Mouse (Mus musculus) urinary bladder, postnatal 10 days (tissue): Measurements from ENCODE around the gene Gpalpp1.

Source experiments
- DNase-seq: peaks from one replicate; pipeline ENCODE4 v3.0.0; 2022; ENCODE audit warnings: low spot score

Gene Gpalpp1

DNA sequence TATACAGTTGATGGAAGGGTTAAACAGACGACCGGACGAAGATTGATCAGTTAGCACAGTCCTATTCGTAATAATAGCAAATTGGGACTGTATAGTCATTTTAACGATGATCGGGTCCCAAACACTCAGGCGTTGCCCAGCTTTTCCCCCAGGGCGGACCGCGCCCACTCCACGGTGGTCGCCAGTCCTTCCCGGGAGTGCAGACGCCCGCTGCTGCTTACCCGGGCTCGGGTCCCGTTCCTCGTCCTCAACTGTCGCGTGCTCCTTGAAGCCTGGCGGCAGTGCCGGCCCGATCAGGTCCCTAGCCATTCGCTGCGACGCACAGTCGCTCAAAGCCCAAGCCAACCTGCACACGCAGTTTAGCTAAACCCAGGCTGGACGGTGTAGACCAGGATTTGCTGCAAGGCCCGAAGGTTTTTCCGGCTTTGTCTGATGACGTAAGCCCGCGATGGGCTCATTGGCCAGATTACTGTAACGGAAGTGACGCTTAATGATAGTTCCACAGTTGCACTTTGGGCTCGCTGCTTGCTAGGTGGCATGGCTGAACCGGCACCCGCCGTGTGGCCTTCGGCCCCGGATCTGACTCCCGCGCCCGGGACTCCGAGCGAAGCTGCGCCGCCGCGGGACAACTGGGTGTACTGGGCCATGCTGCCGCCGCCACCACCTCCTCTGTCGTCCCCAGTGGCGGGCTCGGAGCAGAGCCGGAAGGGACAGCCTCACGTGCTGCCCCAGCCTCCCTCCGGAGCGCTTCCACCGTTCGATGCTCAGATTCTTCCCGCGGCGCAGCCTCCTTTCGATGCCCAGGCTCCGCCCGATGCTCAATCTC lies at the start of gene Gpalpp1, which contains the start of gene Nufip1:
TSS of gene Gpalpp1 (minus strand) at position 365 of the 826 bp plus-strand sequence.
TSS of gene Nufip1 (plus strand) at position 496 of the 826 bp plus-strand sequence.
- DNase-seq: peak; percentile 46

GRCm38 (mm10) chr14:76158192-76158785 lies 47.7 kb upstream of the Gpalpp1 start:
- no peak for DNase-seq

- DNase-seq: no peak
Measured at GRCm38 (mm10) chr14:76153828-76154227, 43.3 kb upstream of the Gpalpp1 start.

DNA sequence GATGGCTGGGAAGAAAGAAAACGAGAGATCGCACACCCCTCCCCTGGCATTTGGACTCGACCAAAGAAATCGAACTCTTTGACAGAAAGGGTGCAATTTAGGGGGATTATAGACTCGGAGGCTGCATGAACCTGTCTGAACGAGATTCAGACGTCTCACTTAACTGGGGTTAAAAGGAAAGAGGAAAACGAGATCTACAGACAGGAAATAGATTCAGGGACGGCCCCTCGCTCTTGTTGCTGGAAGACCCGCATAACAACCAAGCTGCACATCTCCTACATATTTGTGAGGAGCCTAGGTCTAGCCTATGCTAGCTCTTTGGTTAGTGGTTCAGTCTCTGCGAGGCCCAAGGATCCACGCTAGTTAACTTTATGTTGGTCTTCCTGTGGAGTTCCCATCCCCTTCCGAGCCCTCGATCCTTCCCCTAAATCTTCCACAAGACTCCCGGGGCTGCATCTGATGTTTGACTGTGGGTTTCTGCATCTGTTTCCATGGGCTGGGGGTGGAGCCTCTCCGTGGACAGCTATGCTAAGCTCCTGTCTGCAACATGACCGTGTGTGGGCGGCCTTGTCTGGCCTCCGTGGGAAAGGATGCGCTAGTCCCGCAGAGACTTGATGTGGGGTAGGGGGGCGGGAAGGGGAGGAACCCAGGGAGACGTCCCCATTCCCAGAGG lies 42.6 kb upstream of the Gpalpp1 start:
- no peak for DNase-seq

- peak; percentile 79 for DNase-seq
Measured at GRCm38 (mm10) chr14:76152162-76153002, 41.8 kb upstream of the Gpalpp1 start.

- no peak for DNase-seq
Measured at GRCm38 (mm10) chr14:76151820-76152161, 41.2 kb upstream of the Gpalpp1 start.

GRCm38 (mm10) chr14:76151011-76151410 lies 40.5 kb upstream of the Gpalpp1 start:
- no peak for DNase-seq

GRCm38 (mm10) chr14:76150499-76150898 lies 39.9 kb upstream of the Gpalpp1 start:
- DNase-seq: no peak

DNA sequence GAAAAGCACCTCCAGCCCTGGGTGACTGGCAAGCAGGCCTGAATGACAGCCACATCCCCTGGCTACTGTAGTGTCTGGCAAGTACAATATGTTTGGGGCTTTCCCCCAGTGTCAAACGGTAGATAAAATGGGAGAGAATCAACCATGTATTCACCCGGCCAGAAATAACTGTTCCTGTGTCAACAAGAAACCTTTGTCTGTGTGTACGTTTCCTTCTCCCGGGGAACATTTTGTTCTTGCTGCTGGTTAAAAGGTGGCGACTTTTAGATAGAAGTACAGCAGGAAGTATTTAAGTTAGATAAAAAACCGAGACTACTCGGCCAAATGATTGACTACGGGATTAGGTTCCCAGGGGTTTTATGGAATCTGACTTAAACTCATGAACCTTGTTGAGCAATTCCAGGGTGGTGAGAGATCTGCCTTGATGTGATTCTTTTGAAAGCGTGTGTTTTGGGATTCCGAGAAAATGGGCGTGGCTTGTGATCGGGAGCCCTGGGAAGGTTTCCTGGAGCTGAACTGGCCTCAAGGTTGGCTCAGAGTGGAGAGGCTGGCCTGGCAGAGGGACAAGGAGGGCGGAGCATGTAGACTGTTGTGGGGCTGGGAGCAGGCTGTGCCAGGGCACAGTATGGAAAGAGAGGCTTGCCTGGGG lies 39.1 kb upstream of the Gpalpp1 start:
- DNase-seq: peak; percentile 30

DNA sequence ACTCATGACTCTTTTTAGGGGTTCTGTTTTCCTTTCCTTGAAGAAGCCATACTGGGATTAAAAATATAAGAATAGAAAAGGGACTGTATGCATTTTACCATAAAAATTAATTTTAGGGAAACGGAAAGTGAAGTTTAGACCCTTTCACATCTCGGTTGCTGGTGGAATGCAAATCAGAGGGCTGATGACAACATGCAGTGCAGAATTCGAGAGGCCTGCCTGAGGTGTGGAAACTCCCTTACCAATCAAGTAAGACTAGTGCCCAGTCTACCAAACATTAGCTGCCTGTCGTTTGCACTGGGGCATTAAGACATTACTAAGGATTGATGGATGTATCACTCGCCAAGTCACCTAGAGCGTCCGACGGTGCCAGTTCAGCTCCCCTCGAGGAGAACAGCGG lies 37.7 kb upstream of the Gpalpp1 start:
- DNase-seq: no peak

GRCm38 (mm10) chr14:76147061-76147460 lies 36.5 kb upstream of the Gpalpp1 start:
- DNase-seq: no peak

DNA sequence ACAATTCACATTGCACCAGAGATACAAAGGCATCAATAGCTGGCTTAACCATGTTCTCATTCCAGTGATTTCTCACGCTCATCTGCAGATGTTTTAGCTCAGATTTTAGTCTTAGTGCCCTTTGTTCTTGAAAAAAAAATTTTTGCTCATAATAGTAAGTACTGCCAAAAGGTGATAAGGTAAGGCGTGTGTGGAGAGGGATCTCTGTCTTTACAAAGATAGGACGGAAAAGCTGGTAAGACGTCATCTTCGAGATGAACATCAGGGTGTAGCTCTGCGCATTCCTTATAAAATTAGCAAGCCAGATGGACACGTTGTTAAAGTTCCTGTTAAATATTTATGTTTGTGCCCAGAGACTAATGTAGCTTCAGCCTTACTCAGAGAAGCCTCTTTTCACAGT lies 35.3 kb upstream of the Gpalpp1 start:
- no peak for DNase-seq

DNA sequence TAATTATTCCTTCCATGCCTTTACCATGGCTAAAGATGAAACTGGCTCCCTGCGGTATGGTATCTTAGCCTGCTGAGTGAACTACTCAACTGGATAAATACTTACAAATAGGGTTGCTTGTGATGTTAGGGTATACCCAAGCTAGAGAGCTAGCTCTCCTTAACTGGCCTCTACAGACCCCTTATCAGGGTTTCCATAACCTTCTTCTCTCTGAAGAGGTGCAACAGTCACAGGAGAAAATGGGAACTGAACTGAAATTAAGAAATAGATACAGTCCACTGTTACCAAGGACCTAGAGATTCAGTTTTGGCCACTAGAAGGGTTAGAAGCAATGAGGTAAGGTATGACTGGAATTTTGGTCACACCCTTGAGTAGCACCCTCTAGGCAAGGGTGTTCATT lies 34.7 kb upstream of the Gpalpp1 start:
- DNase-seq: no peak

DNA sequence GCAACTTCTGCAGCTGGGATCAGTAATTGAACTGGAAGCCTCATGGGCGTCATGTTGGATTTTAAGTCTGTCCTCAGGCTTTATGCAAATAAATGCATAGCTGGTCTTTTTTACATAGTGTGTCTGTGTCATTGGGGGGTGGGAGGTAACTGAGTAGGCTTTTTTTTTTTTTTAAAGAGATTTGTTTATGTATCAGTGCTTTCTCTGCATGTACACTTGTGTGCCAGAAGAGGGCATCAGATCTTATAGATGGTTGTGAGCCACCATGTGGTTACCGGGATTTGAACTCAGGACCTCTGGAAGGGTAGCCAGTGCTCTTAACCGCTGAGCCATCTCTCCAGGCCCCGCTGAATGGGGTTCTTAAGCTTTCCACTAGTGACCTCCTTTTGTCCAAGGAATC lies 24.4 kb upstream of the Gpalpp1 start:
- DNase-seq: no peak

- no peak for DNase-seq
Measured at GRCm38 (mm10) chr14:76128174-76128573, 17.6 kb upstream of the Gpalpp1 start.

GRCm38 (mm10) chr14:76127311-76127710 lies 16.8 kb upstream of the Gpalpp1 start:
- DNase-seq: no peak

DNA sequence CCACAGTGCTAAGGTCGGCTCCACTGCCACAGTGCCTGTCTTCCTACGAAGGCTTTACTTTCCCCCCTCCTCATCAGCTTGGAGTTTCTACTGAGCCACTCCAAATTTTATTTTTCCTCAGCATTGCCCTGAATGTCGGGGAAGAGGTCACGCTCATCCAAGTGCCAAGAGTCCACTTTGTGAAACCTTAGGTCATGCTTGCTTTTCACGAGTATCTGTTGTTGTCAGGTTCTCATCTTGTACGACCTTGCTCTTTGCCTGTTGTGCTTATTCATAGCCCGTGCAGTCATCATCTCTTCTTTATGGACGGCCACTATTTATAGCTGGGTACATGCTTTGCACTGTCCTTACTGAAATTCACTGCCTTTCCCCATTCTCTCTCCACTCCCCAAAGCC lies 12.1 kb upstream of the Gpalpp1 start:
- DNase-seq: no peak

DNA sequence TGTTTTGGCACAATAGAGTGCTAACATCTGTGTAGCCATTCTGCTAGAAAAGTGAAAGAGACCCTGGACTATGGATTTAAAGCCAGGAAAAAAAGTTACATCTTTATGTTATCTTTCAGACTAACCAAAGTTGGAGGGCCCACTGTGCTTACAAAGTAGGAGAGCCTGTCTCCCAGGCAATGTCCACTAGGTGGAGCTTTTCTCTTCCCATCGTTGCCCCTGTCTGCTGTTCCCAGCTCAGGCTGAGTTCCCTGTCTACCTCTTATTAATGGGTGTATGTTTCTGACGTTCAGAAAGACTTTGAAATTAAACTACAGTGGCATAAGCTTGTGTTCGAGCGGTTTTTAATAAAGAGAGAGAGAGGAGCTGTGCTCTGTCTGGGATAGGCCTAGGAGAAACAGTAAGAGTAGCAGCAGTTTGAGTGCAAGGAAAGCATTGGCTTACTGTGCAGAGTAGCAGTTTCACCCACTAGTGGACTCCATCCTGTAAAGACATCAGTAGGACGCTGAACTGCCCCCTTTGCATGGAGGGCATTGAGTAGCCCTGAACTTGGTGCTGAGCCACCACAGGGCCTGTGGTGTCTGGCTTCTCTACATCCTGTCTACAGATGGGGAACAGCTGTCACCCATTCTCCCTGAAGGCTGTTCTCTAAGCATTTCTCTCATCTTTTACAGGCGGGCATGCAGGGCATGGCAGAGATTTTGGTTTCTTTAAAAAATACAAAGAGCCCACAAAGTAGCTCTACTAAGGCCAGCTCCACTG lies 11.5 kb upstream of the Gpalpp1 start:
- DNase-seq: no peak

- no peak for DNase-seq
Measured at GRCm38 (mm10) chr14:76120472-76120871, 9.9 kb upstream of the Gpalpp1 start.

DNA sequence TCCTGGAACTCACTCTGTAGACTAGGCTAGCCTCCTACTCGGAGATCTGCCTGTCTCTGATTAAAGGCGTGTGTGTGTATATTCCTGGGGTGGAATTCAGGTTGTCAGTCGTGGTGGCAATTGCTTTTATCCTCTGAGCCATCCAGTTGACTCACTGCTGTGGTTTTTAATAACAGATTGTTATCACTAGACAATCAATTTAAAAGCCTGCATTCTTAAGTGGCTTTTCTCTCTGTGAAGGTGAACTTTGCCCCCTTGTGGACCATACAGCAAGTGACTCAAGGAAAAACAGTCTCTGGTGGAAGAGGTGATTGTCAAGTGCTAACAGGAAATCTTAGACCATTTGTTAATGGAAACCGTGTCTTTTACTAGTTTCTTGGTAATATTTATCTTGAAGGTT lies 8.4 kb upstream of the Gpalpp1 start:
- DNase-seq: no peak

- DNase-seq: no peak
Measured at GRCm38 (mm10) chr14:76115744-76116143, 5.2 kb upstream of the Gpalpp1 start.
